Mouse (Mus musculus) thymus, adult 2 months (tissue): ENCODE measurements around the gene Snai3.

Source experiments
- CTCF ChIP-seq: fragments of 200-500 bp; IDR thresholded peaks from 2 replicates; pipeline ENCODE4 v1.5.1; 2012; ENCODE audit warnings: mild to moderate bottlenecking, control low read depth, low read length, moderate library complexity, borderline replicate concordance; ENCODE audit not compliant: control insufficient read depth, poor library complexity, insufficient read depth; ENCODE audit errors: extremely low read depth
- POLR2A ChIP-seq: fragments of 200-500 bp; IDR thresholded peaks from 2 replicates; pipeline ENCODE4 v1.6.1; 2012; ENCODE audit warnings: mild to moderate bottlenecking, low read length, control low read depth, moderate library complexity; ENCODE audit not compliant: control insufficient read depth, poor library complexity, insufficient read depth; ENCODE audit errors: extremely low read depth

- TF ChIP-seq CTCF (no peak), POLR2A (no peak)
These were observed 15.3 kb downstream of the Snai3 start for GRCm38 (mm10) chr8:122445203-122445602.
